Mouse (Mus musculus): ENCODE measurements around the gene Trak1.

DNA sequence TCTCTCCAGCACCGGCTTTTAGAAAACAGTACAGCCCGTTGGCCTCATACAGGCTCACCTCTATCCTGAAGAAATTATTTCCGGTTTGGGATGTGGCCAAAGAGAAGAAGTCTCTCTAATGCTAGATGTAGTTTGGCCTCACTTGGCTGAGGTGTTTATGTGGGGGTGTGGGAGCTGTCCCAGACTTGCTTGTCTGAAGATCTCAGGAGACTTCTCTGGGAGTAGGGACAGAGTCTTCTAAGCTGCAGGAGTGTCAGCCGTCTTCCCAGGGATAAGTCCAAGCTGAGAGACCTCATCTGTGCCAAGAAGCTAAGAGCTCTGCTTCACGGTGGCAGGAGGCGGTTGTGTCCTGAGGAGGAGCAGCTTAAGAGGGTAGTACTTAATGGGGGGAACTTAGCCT lies 5.8 kb downstream of the Trak1 start:
- TF ChIP-seq CTCF (conservative IDR thresholded peaks at IDR 0.05; ENCODE audit: low read length) (no peak), NANOG (IDR thresholded peaks at IDR 0.05; ENCODE audit: borderline replicate concordance, low read length) (no peak)

Measured in E14TG2a.4 (cell line).